Mouse (Mus musculus): ENCODE results near the gene Gm10974.

DNA sequence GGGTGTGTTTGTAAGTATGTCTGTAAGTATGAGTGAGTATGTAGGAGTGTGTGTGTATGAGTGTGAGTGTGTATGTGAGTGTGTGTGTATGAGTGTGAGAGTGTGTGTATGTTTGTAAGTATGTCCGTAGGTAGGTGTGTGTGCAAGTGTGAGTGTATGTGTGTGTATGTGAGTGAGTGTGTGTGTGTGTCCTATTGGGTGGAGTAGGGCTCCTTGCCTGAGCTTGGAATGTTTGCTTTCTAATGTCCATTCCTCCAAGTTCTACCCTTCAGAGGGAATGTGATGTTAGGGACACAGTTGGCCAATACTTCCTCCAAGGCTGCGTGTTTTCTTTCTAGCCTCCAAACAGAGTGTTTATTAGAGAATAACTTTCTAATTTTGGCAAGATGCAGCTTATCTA, 28.8 kb upstream of the Gm10974 start:
- TF ChIP-seq CTCF (IDR thresholded peaks at IDR 0.05; ENCODE audit: borderline replicate concordance, control insufficient read depth, extremely low read depth, insufficient read depth, low read length, poor library complexity): no peak
- TF ChIP-seq POLR2A (IDR thresholded peaks at IDR 0.05; ENCODE audit: control insufficient read depth, extremely low read depth, insufficient read depth, low read length, poor library complexity): no peak
